ENCODE assay signal across 7 mouse cellular contexts in the genomic region with DNA sequence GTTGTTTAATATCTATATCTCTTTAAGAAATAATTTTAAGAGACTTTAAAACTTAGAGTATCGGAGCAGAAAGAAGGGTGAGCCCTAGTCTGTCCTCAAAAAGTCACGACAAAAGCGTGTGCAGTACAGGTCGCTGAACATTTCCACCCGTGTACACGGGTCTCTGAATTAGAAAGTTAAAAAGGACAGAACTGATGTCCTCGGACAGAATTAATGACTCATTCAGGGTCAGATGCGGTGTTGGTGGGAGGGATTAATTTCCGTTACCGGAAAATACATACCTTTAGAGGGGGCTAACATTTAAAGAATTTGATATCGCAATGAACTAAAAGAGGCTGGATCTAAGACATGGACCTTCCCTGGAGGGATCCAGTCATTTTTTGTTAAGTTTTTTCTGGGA.
DNase-seq lines count a peak whose midpoint lies in the region; ATAC-seq and TF ChIP-seq lines count a peak whose summit lies in the region.

No protein-coding gene starts in this region.

- H3K4me2 ChIP-seq in forebrain, embryonic 16.5 days (ENCODE audit: low read length): peak overlapping the region; percentile 91
- peak overlapping the region; percentile 98 for H3K4me2 ChIP-seq in liver, embryonic 11.5 days

- ATAC-seq in forebrain, embryonic 16.5 days: no peak
- ATAC-seq in liver, embryonic 11.5 days (replicated peaks; ENCODE audit: low FRiP score): no peak

- H3K4me1 ChIP-seq in testis, adult 2 months (ENCODE audit: control insufficient read depth, insufficient read depth, low read length): peaks cover 11% of the 10 kb centered on the region
- H3K4me1 ChIP-seq in forebrain, embryonic 16.5 days (replicated peaks; ENCODE audit: control insufficient read depth, insufficient read depth, low read length): peaks cover 14% of the 10 kb centered on the region
- peaks cover 9% of the 10 kb centered on the region for H3K4me1 ChIP-seq in liver, embryonic 11.5 days (replicated peaks; ENCODE audit: control insufficient read depth, insufficient read depth, low read length)

- no peak overlapping the region for H3K9ac ChIP-seq in forebrain, embryonic 16.5 days (replicated peaks; ENCODE audit: low read depth, low read length)
- H3K9ac ChIP-seq in liver, embryonic 11.5 days (ENCODE audit: low read depth, low read length): peak overlapping the region; percentile 6; the same call in 1 of the 2 replicates

- no peak overlapping the region for H3K27ac ChIP-seq in testis, adult 2 months (ENCODE audit: control insufficient read depth, insufficient read depth, low read depth, low read length)
- no peak overlapping the region for H3K27ac ChIP-seq in forebrain, embryonic 16.5 days (ENCODE audit: low read length)
- H3K27ac ChIP-seq in liver, embryonic 11.5 days (ENCODE audit: low read depth, low read length): no peak overlapping the region

- H3K36me3 ChIP-seq in testis, adult 2 months (ENCODE audit: control insufficient read depth, insufficient read depth, low read length): no peaks in the 10 kb centered on the region
- no peaks in the 10 kb centered on the region for H3K36me3 ChIP-seq in forebrain, embryonic 16.5 days (ENCODE audit: control insufficient read depth, insufficient read depth)
- no peaks in the 10 kb centered on the region for H3K36me3 ChIP-seq in liver, embryonic 11.5 days (ENCODE audit: control insufficient read depth, insufficient read depth, low read length)

- H3K27me3 ChIP-seq in testis, adult 2 months (ENCODE audit: control insufficient read depth, insufficient read depth, low read length): no peaks in the 10 kb centered on the region; the same call in 1 of the 2 replicates
- H3K27me3 ChIP-seq in forebrain, embryonic 16.5 days (replicated peaks; ENCODE audit: control insufficient read depth, insufficient read depth, low read length): no peaks in the 10 kb centered on the region; the same call in 1 of the 2 replicates
- H3K27me3 ChIP-seq in liver, embryonic 11.5 days (replicated peaks; ENCODE audit: control insufficient read depth, insufficient read depth, low read length): peaks cover 37% of the 10 kb centered on the region

- TF ChIP-seq POLR2A in testis, adult 2 months (IDR thresholded peaks at IDR 0.05; ENCODE audit: control insufficient read depth, low read depth, low read length): no peak

- no peaks in the 10 kb centered on the region for H3K9me3 ChIP-seq in forebrain, embryonic 16.5 days (ENCODE audit: control insufficient read depth, low read length)
- H3K9me3 ChIP-seq in liver, embryonic 11.5 days (ENCODE audit: control insufficient read depth, low read length): no peaks in the 10 kb centered on the region

- no peak for DNase-seq in testis, postnatal 14 days (ENCODE audit: low spot score)
- DNase-seq in liver, embryonic 11.5 days (ENCODE audit: low spot score): no peak
- no peak for DNase-seq in thymus, postnatal 4 days
- DNase-seq in layer of hippocampus, postnatal 10 days (ENCODE audit: low spot score in 2 of 2): no peak
- DNase-seq in kidney, postnatal 10 days: no peak

- no peak for TF ChIP-seq CTCF in testis, adult 2 months (IDR thresholded peaks at IDR 0.05; ENCODE audit: control insufficient read depth, insufficient read depth, insufficient replicate concordance, low read depth, low read length)

- peak overlapping the region; percentile 99 for H3K4me3 ChIP-seq in testis, adult 2 months (ENCODE audit: control insufficient read depth, low read depth, low read length)
- H3K4me3 ChIP-seq in forebrain, embryonic 16.5 days (replicated peaks; ENCODE audit: low read length): peak overlapping the region; percentile 95
- peak overlapping the region; percentile 84 for H3K4me3 ChIP-seq in liver, embryonic 11.5 days (ENCODE audit: low read depth, low read length)

- WGBS in forebrain, embryonic 16.5 days: 9% methylated on average over 11 of the region's 11 CpGs
- WGBS in liver, embryonic 11.5 days: 17% methylated on average over 11 of the region's 11 CpGs
